Mouse (Mus musculus) gastrocnemius, postnatal 10 days (tissue): ENCODE results near the gene Cacnb1. TPM values are rescaled to one million over a fixed set of nuclear protein-coding genes. Genes with fewer than 3 reads are reported as not detected.

ENCODE experiments used
- DNase-seq: peaks from one replicate; pipeline ENCODE4 v3.0.0; 2021; ENCODE audit warnings: mixed read lengths
- total RNA-seq, 2 experiments: library from RNA; stranded (reverse); gene quantifications; 2 replicates each; pipeline ENCODE4 v1.2.3; 2021

Cacnb1 gene
- total RNA-seq, 2 experiments from 2014 or later: 313 to 347 TPM

DNA sequence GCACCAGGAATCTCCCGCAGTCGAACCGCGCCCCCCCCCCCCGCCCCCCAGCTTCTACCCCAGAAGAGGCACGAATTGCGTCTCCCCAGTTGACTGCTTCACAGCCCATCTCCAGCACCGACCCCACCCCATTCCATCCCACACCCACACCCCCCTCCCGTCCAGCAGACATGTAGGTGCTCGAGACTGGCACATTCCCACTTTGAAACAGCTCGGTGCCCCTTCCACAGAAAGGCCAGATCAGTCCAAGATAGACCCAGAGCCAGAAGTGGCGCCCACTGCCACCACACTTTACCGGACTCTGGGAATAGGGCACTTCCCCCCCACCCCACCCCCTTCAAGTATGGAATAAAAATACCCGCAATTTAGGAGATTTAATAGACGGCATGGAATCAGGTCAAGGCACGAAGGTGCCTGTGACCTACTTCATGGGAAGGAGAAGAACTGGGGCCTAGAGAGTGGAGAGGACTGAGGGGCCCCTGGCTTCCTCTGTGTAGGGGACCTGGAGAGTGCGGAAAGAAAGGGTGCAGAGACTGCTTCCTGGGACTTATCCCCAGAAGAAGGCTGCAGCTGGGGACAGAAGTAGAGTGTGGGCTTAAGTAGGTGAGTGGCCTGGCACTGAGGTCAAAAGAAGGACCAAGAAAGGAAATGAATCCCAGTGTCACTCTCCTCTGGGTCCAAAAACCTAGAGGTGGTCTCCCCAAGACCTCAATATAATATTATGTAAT lies 35.9 kb downstream of the Cacnb1 start:
- no peak for DNase-seq

- peak; percentile 48 for DNase-seq
Observed at GRCm38 (mm10) chr11:97985727-97986677, 36.8 kb downstream of the Cacnb1 start, which contains the start of gene Plxdc1. Gene Plxdc1 (minus strand): TSS chr11:97986444.

GRCm38 (mm10) chr11:97983983-97984382 lies 38.9 kb downstream of the Cacnb1 start:
- no peak for DNase-seq

GRCm38 (mm10) chr11:97983506-97983905 lies 39.3 kb downstream of the Cacnb1 start:
- DNase-seq: no peak

GRCm38 (mm10) chr11:97982721-97983120 lies 40.1 kb downstream of the Cacnb1 start:
- no peak for DNase-seq

DNA sequence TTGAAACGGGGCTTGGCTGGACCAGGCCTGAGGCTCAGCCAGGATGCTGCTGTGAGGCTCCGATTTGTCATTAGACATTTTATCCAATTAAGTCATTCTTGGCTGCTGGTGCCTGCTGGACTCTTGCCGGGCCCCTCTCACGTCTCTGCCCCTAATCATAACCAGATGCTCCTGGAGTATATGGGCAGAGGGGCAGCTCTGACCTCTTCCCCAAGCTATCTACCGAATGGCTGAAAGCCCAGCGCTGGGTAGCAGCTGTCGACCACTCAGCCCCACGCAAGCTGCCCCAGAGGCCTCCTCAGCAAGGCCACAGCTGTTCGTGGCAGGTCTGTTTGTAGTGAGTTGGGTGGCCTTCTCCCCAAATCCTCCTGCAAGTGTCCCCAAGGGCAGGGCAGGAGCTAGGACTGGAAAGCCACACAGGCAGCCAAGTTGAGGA lies 42.3 kb downstream of the Cacnb1 start:
- DNase-seq: peak; percentile 71

- DNase-seq: no peak
Observed at GRCm38 (mm10) chr11:97979824-97980495, 42.9 kb downstream of the Cacnb1 start.

DNA sequence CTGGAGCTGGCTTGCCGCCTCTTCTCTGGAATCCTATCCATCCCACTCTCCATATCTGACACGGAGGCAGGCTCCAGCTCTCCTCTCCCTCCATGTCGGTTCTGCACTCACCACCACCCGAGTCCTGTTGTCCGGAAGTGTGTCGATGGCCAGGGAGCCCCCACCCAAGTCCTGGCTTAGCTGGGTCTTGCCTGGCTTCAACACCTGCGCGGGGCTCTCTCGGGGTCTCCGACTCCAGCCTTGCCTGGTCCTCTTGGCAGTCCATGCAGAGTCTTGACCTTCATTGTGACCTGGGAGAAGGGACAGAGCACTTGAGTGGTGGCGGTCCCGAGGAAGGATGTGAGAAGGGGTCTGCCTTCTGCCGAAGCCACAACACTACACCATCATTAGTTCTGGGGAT lies 44.4 kb downstream of the Cacnb1 start:
- no peak for DNase-seq

DNA sequence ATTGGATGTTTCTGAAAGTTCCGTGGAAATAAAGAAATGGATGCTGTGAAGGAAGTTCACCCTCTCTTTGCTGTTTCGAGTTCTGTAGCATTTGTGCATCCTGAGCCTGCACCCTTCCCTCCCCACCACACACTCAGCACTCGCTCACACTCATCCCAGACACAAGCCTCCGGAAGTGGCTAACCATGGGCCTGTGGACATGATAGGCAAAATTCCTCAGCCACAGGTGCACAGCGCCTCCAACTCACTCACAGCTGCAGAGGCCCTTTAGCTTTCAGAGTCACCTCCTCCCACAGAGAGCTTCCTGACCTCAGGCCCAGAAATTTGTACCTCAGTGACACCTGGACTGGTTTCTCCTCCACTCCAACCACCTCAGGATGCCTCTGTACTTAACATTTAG lies 45.0 kb downstream of the Cacnb1 start:
- DNase-seq: no peak

GRCm38 (mm10) chr11:97974746-97975145 lies 48.1 kb downstream of the Cacnb1 start:
- no peak for DNase-seq

- no peak for DNase-seq
Observed at GRCm38 (mm10) chr11:97974141-97974540, 48.7 kb downstream of the Cacnb1 start.

- no peak for DNase-seq
Observed at GRCm38 (mm10) chr11:97972434-97972833, 50.4 kb downstream of the Cacnb1 start.

GRCm38 (mm10) chr11:97971232-97971631 lies 51.6 kb downstream of the Cacnb1 start:
- peak; percentile 78 for DNase-seq

DNA sequence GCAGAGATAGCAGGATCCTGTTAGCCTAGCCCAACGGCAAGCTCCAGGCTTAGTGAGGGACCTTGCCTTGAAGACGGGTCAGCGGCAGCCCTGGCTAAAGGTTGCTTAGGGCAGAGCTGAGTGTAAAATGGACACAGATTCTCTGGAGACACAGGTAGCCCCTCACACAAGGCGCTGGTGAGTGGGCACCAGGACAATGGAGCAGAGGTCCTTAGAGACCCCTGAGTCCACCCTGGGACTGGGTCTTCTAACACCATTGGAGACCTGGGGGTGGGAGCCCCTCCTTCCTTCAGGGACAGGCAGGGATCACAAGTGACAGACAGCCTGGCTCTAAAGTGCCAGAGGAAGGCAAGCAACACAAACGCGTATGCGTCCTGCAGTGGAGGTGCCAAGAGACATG lies 52.1 kb downstream of the Cacnb1 start:
- no peak for DNase-seq

DNA sequence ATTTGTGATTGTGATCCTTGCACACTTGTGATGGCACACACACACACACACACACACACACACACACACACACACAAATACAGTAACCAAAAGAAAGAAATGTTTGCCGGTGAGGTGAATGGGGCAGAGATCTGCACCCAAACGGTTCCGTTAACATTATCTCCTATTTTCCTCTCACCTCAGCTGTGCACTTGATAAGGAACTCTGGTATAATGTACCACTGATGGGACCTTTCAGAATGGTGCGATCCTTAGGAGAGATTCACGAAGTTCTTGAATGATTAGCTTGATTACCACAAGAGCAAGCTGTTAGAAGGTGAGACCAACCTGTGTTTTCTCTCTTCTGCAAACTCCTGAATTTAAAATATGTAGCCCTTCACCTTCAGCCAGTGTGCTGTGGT lies 54.4 kb downstream of the Cacnb1 start:
- DNase-seq: no peak

DNA sequence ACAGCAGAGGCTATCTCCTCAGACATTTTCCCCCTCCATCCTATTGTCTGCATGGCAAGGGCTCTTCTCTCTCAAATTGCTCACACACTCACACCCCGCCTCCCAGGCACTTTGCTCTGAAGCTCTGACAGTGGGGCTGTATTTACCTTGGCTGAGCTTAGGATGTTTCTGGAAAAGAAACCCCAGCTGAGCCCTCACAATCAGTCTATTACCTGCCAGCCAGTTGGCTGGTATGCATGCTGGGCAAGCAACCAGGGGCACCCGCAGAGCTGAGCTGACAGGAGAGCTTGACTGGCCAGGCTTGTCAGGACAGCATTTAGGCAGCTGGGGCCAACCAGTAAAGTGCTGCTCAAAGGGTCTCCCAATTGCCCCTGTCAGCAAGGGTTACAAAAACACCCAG lies 55.7 kb downstream of the Cacnb1 start:
- DNase-seq: no peak

DNA sequence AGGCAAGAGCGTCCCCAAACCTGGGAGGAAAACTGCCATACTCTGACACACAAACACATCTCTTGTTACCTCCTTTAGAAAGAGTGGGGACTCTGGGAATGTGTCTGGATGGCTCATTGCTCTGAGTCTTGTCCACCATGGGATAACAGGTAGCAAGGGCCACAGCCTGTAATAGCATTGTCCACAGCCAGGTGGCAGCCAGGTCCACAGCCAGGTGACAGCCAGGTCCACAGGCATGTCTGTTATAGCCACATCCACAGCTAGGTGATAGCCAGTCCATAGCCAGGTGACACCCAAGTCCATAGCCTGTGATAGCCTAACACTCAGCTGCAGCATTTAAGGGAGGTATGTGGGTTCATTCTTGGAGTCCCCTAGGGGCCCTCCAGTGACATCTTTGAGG lies 61.9 kb downstream of the Cacnb1 start:
- DNase-seq: no peak

DNA sequence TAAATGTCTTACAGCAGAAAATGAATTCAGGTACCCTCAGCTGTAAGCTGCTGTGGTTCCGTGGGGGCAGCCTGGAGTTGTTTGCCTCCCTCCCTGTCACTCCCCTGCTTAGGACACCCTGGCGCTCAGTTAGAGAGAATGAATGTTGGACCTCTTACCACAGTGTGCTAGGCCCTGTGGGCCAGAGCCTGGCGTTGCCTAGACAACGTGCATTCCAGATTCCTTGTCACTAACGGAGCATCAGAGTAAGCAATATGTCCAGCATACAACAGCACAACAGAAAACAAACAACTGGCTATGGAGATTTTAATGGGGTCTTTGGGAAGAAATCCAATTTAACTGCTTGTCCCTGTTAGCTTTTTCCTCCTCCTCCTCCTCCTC lies 63.5 kb downstream of the Cacnb1 start:
- no peak for DNase-seq

GRCm38 (mm10) chr11:97958641-97959299 lies 64.1 kb downstream of the Cacnb1 start:
- no peak for DNase-seq

DNA sequence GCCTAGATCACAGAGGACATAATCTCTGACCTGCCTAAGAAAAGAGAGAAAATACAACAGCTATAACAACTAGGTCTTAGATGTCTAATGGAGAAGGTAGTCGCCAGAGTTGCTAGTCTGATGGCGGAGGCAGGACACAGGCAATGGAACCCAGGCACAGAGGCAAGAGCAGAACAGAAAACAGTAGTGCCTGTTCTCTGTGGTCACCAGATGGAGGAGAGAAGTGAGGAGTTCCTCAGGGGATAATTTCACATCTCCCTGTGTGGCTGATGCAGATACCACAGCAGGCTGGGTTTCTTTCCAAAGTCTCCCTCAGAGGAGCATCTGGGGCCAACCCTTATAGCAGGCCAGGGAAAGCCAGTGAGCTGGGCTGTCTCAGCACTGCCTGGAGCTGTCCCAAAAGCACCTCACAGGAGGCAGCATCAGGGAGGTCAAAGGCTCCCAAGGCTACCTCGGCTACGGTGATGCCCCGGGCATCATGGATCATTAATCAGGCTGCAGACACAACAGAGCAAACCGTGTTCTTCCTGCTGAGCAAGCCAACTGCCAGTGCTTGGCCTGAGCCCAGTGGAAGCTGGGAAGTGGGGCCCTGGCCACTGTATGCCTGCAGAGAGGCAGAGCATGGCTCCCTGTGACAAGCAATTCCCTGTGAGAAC lies 65.8 kb downstream of the Cacnb1 start:
- no peak for DNase-seq

- DNase-seq: no peak
Observed at GRCm38 (mm10) chr11:97955915-97956314, 66.9 kb downstream of the Cacnb1 start.
